Mouse (Mus musculus) forebrain, embryonic 13.5 days (tissue): ENCODE results near the gene Gm10277. TPM values are rescaled to one million over a fixed set of nuclear protein-coding genes. Genes with fewer than 3 reads are reported as not detected.
A peak's percentile ranks its signal among the peaks of the same experiment; 100 is the strongest.

Experiments
- ATAC-seq: fragments of 200-750 bp; cut with Nextera tagmentation; 2 replicates; pipeline ENCODE4 v1.8.0; 2017
- H3K27ac ChIP-seq: fragments of 300-500 bp; sonication (generic); 2 replicates; pipeline ENCODE4 v1.5.1; 2015; ENCODE audit warnings: inconsistent platforms, mild to moderate bottlenecking, moderate library complexity
- H3K27me3 ChIP-seq: fragments of 300-500 bp; sonication (generic); 2 replicates; pipeline ENCODE4 v1.6.1; 2015; ENCODE audit warnings: mild to moderate bottlenecking, inconsistent platforms
- H3K36me3 ChIP-seq: fragments of 300-500 bp; sonication (generic); 2 replicates; pipeline ENCODE4 v1.6.1; 2015; ENCODE audit warnings: mild to moderate bottlenecking, inconsistent platforms; ENCODE audit not compliant: poor library complexity, severe bottlenecking
- H3K4me1 ChIP-seq: fragments of 300-500 bp; sonication (generic); 2 replicates; pipeline ENCODE4 v1.6.1; 2015; ENCODE audit warnings: inconsistent platforms
- H3K4me2 ChIP-seq: fragments of 300-500 bp; sonication (generic); 2 replicates; pipeline ENCODE4 v1.6.1; 2015; ENCODE audit warnings: inconsistent platforms, mild to moderate bottlenecking, moderate library complexity
- H3K4me3 ChIP-seq: fragments of 300-500 bp; sonication (generic); 2 replicates; pipeline ENCODE4 v1.5.1; 2015; ENCODE audit warnings: mild to moderate bottlenecking, inconsistent platforms
- H3K9ac ChIP-seq: fragments of 300-500 bp; sonication (generic); 2 replicates; pipeline ENCODE4 v1.6.1; 2015; ENCODE audit warnings: mild to moderate bottlenecking, inconsistent platforms
- H3K9me3 ChIP-seq: fragments of 300-500 bp; sonication (generic); replicated peaks from 2 replicates; pipeline ENCODE4 v1.6.1; 2016; ENCODE audit warnings: inconsistent platforms
- WGBS: fragments of 180-500 bp; shearing (Covaris S2); methylation state at CpG from one replicate; pipeline ENCODE4 v1.1.7; 2015; 5-methylcytosine and 5-hydroxymethylcytosine counted together
- polyA plus RNA-seq: library from polyadenylated mRNA; unstranded; fragments of >200 nt; fragmentation: Nextera tagmentation; extraction: Ambion mirVana; gene quantifications from 2 replicates; pipeline ENCODE4 v1.2.1, GENCODE M21; 2015

The Gm10277 gene
- polyA plus RNA-seq = 2.9 and 3.2 TPM in 2 replicates

- no peak within 1 kb of the TSS for H3K9ac ChIP-seq
- H3K4me3 ChIP-seq = no peak within 1 kb of the TSS
- peak within 1 kb of the TSS; percentile 70 for H3K27ac ChIP-seq
- no peaks in the 10 kb centered on the region for H3K27me3 ChIP-seq
- no peak within 1 kb of the TSS for H3K4me2 ChIP-seq
- no peaks in the 10 kb centered on the region for H3K36me3 ChIP-seq
- no peak for ATAC-seq
- peaks cover 74% of the 10 kb centered on the region for H3K4me1 ChIP-seq
- no peaks in the 10 kb centered on the region for H3K9me3 ChIP-seq
- WGBS = 86% methylated on average over 5 of the region's 5 CpGs
Observed at GRCm38 (mm10) chr11:77787707-77788106, at the start of gene Gm10277. TSS of gene Gm10277 (minus strand) at chr11:77787747.

- 68% methylated on average over 4 of the region's 4 CpGs for WGBS
- Histone ChIP-seq H3K9me3 (no peaks in the 10 kb centered on the region), H3K4me2 (no peak overlapping the region), H3K36me3 (peaks cover 79% of the 10 kb centered on the region), H3K27ac (peak overlapping the region; percentile 11; the same call in 1 of the 2 replicates), H3K4me3 (no peak overlapping the region), H3K27me3 (no peaks in the 10 kb centered on the region), H3K4me1 (peaks cover 17% of the 10 kb centered on the region), H3K9ac (no peak overlapping the region)
- ATAC-seq = no peak
Observed at GRCm38 (mm10) chr11:77836751-77837150, 49.2 kb upstream of the Gm10277 start.

- 0 out of 2 replicates have a peak overlapping the region, but pooled peaks have one; percentile 5 for H3K9ac ChIP-seq
- H3K27me3 ChIP-seq = no peaks in the 10 kb centered on the region
- no peak overlapping the region for H3K4me2 ChIP-seq
- no peak overlapping the region for H3K4me3 ChIP-seq
- H3K4me1 ChIP-seq = peaks cover 17% of the 10 kb centered on the region
- peaks cover 75% of the 10 kb centered on the region for H3K36me3 ChIP-seq
- H3K27ac ChIP-seq = no peak overlapping the region; the same call in 1 of the 2 replicates
- H3K9me3 ChIP-seq = no peaks in the 10 kb centered on the region
- ATAC-seq = no peak
- 62% methylated on average over 5 of the region's 5 CpGs for WGBS
Observed at GRCm38 (mm10) chr11:77836290-77836689, 48.7 kb upstream of the Gm10277 start.

GRCm38 (mm10) chr11:77835109-77835508 is 47.6 kb upstream of the Gm10277 start:
- no peak overlapping the region for H3K9ac ChIP-seq
- peaks cover 28% of the 10 kb centered on the region for H3K4me1 ChIP-seq
- no peak overlapping the region for H3K4me3 ChIP-seq
- H3K4me2 ChIP-seq = no peak overlapping the region
- WGBS = 90% methylated on average over 3 of the region's 3 CpGs
- no peak for ATAC-seq
- no peaks in the 10 kb centered on the region for H3K27me3 ChIP-seq
- no peaks in the 10 kb centered on the region for H3K9me3 ChIP-seq
- peaks cover 63% of the 10 kb centered on the region for H3K36me3 ChIP-seq
- H3K27ac ChIP-seq = no peak overlapping the region

- Histone ChIP-seq H3K9ac (no peak overlapping the region), H3K36me3 (peaks cover 75% of the 10 kb centered on the region), H3K4me1 (peaks cover 40% of the 10 kb centered on the region), H3K9me3 (no peaks in the 10 kb centered on the region), H3K27ac (no peak overlapping the region), H3K27me3 (no peaks in the 10 kb centered on the region), H3K4me3 (no peak overlapping the region), H3K4me2 (no peak overlapping the region)
- ATAC-seq = no peak
- 88% methylated on average over 4 of the region's 4 CpGs for WGBS
Observed at GRCm38 (mm10) chr11:77832541-77832940, 45.0 kb upstream of the Gm10277 start.

- H3K36me3 ChIP-seq = peaks cover 58% of the 10 kb centered on the region
- H3K27ac ChIP-seq = peak overlapping the region; percentile 49
- H3K9me3 ChIP-seq = no peaks in the 10 kb centered on the region
- H3K4me1 ChIP-seq = peaks cover 50% of the 10 kb centered on the region
- WGBS = 29% methylated on average over 7 of the region's 7 CpGs
- no peak overlapping the region for H3K4me3 ChIP-seq
- H3K9ac ChIP-seq = peak overlapping the region; percentile 41
- H3K27me3 ChIP-seq = no peaks in the 10 kb centered on the region
- ATAC-seq = no peak
- no peak overlapping the region for H3K4me2 ChIP-seq
Observed at GRCm38 (mm10) chr11:77830875-77831274, 43.3 kb upstream of the Gm10277 start.

GRCm38 (mm10) chr11:77829043-77829841 is 41.7 kb upstream of the Gm10277 start:
- H3K9me3 ChIP-seq = no peaks in the 10 kb centered on the region
- H3K4me3 ChIP-seq = no peak overlapping the region
- H3K4me2 ChIP-seq = no peak overlapping the region; the same call in 1 of the 2 replicates
- ATAC-seq = no peak; the same call in 1 of the 2 replicates
- 73% methylated on average over 23 of the region's 23 CpGs for WGBS
- peaks cover 10% of the 10 kb centered on the region for H3K27me3 ChIP-seq
- H3K36me3 ChIP-seq = peaks cover 54% of the 10 kb centered on the region
- H3K9ac ChIP-seq = 0 out of 2 replicates have a peak overlapping the region, but pooled peaks have one; percentile 34
- H3K4me1 ChIP-seq = peaks cover 55% of the 10 kb centered on the region
- peak overlapping the region; percentile 65 for H3K27ac ChIP-seq

GRCm38 (mm10) chr11:77828163-77828562 is 40.6 kb upstream of the Gm10277 start:
- Histone ChIP-seq H3K4me1 (peaks cover 55% of the 10 kb centered on the region), H3K9me3 (no peaks in the 10 kb centered on the region), H3K4me3 (no peak overlapping the region), H3K9ac (no peak overlapping the region), H3K36me3 (peaks cover 57% of the 10 kb centered on the region), H3K27ac (no peak overlapping the region), H3K27me3 (peaks cover 17% of the 10 kb centered on the region), H3K4me2 (no peak overlapping the region)
- 89% methylated on average over 5 of the region's 5 CpGs for WGBS
- no peak for ATAC-seq

GRCm38 (mm10) chr11:77827241-77827995 is 39.9 kb upstream of the Gm10277 start:
- Histone ChIP-seq H3K36me3 (peaks cover 53% of the 10 kb centered on the region), H3K4me2 (no peak overlapping the region), H3K27me3 (peaks cover 17% of the 10 kb centered on the region), H3K9ac (no peak overlapping the region), H3K27ac (no peak overlapping the region), H3K4me1 (peaks cover 59% of the 10 kb centered on the region), H3K4me3 (no peak overlapping the region), H3K9me3 (no peaks in the 10 kb centered on the region)
- WGBS = 49% methylated on average over 18 of the region's 18 CpGs
- ATAC-seq = peak; percentile 76

- Histone ChIP-seq H3K9me3 (no peaks in the 10 kb centered on the region), H3K27ac (peak overlapping the region; percentile 53), H3K4me3 (no peak overlapping the region), H3K27me3 (peaks cover 17% of the 10 kb centered on the region), H3K9ac (no peak overlapping the region), H3K4me1 (peaks cover 64% of the 10 kb centered on the region), H3K36me3 (peaks cover 52% of the 10 kb centered on the region), H3K4me2 (no peak overlapping the region)
- ATAC-seq = no peak
- 41% methylated on average over 3 of the region's 3 CpGs for WGBS
Observed at GRCm38 (mm10) chr11:77826311-77826710, 38.8 kb upstream of the Gm10277 start.

- H3K9me3 ChIP-seq = no peaks in the 10 kb centered on the region
- H3K9ac ChIP-seq = no peak overlapping the region
- H3K4me2 ChIP-seq = no peak overlapping the region
- H3K4me3 ChIP-seq = no peak overlapping the region
- H3K27ac ChIP-seq = peak overlapping the region; percentile 53
- H3K27me3 ChIP-seq = peaks cover 17% of the 10 kb centered on the region
- WGBS = 2% methylated on average over 5 of the region's 5 CpGs
- H3K4me1 ChIP-seq = peaks cover 60% of the 10 kb centered on the region
- ATAC-seq = no peak
- peaks cover 56% of the 10 kb centered on the region for H3K36me3 ChIP-seq
Observed at GRCm38 (mm10) chr11:77825853-77826252, 38.3 kb upstream of the Gm10277 start.

- no peak overlapping the region for H3K4me3 ChIP-seq
- H3K4me2 ChIP-seq = no peak overlapping the region
- H3K27ac ChIP-seq = no peak overlapping the region
- H3K9me3 ChIP-seq = no peaks in the 10 kb centered on the region
- no peak for ATAC-seq
- WGBS = 16% methylated on average over 7 of the region's 7 CpGs
- peaks cover 33% of the 10 kb centered on the region for H3K4me1 ChIP-seq
- peaks cover 17% of the 10 kb centered on the region for H3K27me3 ChIP-seq
- H3K9ac ChIP-seq = no peak overlapping the region
- peaks cover 63% of the 10 kb centered on the region for H3K36me3 ChIP-seq
Observed at GRCm38 (mm10) chr11:77822781-77823180, 35.2 kb upstream of the Gm10277 start.
